Mouse (Mus musculus) lung, adult 2 months (tissue): ENCODE results near the gene Micu2.

ENCODE experiments used
- CTCF ChIP-seq: fragments of 200-500 bp; IDR thresholded peaks from 2 replicates; pipeline ENCODE4 v1.5.1; 2011; ENCODE audit warnings: mild to moderate bottlenecking, low read length, control low read depth; ENCODE audit not compliant: insufficient read depth
- POLR2A ChIP-seq: fragments of 200-500 bp; IDR thresholded peaks from 2 replicates; pipeline ENCODE4 v1.6.1; 2011; ENCODE audit warnings: low read depth, mild to moderate bottlenecking, control low read depth, low read length, borderline replicate concordance; ENCODE audit errors: extremely low read depth

- no peak for TF ChIP-seq CTCF
- no peak for TF ChIP-seq POLR2A
Observed at GRCm38 (mm10) chr14:57975656-57976055, 23.4 kb downstream of the Micu2 start.
